Comparison of ENCODE assay signal across 14 mouse cellular contexts in genomic region chr17:73432058-73432457, GRCm38 (mm10). TPM values are rescaled to one million over a fixed set of nuclear protein-coding genes. Genes with fewer than 3 reads are reported as not detected.
"Had no signal": no experiment of that assay in that cellular context is flagged by ENCODE, and none has a peak within 500 bp of the region (broad histone marks: within the 10 kb centered on the region; RNA-seq: fewer than 3 reads in every experiment).

No protein-coding gene starts in this region.

- H3K36me3 ChIP-seq: kidney, embryonic 15.5 days; limb, embryonic 13.5 days had no signal

- H3K9me3 ChIP-seq: kidney, embryonic 15.5 days; limb, embryonic 13.5 days had no signal

- H3K9ac ChIP-seq: kidney, embryonic 15.5 days; limb, embryonic 13.5 days; liver, embryonic 14.5 days had no signal

- DNase-seq: kidney, postnatal 14 days; left cerebral cortex, postnatal 4 days; lung, adult 18-20 months; midbrain, embryonic 14.5 days; thymus, postnatal 4 days had no signal

- H3K4me3 ChIP-seq: kidney, embryonic 15.5 days; limb, embryonic 13.5 days had no signal

- H3K27me3 ChIP-seq: kidney, embryonic 15.5 days; limb, embryonic 13.5 days had no signal

- H3K4me1 ChIP-seq: kidney, embryonic 15.5 days; limb, embryonic 13.5 days had no signal

- H3K4me2 ChIP-seq: kidney, embryonic 15.5 days; limb, embryonic 13.5 days had no signal

- H3K27ac ChIP-seq: kidney, embryonic 15.5 days; limb, embryonic 13.5 days; liver, embryonic 14.5 days; stomach, postnatal 0 days had no signal

RNA-seq across cellular contexts. Expression of gene Capn13, which starts 31.4 kb away (rescaled TPM):
- total RNA-seq: layer of hippocampus, adult 8-10 months; layer of hippocampus, postnatal 14 days; left cerebral cortex, adult 18-20 months; left cerebral cortex, postnatal 10 days; left cerebral cortex, postnatal 4 days had no signal
- polyA plus RNA-seq: kidney, embryonic 15.5 days; limb, embryonic 13.5 days; lung, embryonic 16.5 days; midbrain, embryonic 14.5 days had no signal
